Mouse (Mus musculus) E14TG2a.4 (cell line): ENCODE data around the gene Suclg1.

Experiments used
- CTCF ChIP-seq: conservative IDR thresholded peaks from 2 replicates; pipeline ENCODE4 v1.5.1; 2014; ENCODE audit warnings: low read length
- POU5F1 ChIP-seq: IDR thresholded peaks from 2 replicates; pipeline ENCODE4 v1.6.1; 2014; ENCODE audit warnings: low read length, borderline replicate concordance

DNA sequence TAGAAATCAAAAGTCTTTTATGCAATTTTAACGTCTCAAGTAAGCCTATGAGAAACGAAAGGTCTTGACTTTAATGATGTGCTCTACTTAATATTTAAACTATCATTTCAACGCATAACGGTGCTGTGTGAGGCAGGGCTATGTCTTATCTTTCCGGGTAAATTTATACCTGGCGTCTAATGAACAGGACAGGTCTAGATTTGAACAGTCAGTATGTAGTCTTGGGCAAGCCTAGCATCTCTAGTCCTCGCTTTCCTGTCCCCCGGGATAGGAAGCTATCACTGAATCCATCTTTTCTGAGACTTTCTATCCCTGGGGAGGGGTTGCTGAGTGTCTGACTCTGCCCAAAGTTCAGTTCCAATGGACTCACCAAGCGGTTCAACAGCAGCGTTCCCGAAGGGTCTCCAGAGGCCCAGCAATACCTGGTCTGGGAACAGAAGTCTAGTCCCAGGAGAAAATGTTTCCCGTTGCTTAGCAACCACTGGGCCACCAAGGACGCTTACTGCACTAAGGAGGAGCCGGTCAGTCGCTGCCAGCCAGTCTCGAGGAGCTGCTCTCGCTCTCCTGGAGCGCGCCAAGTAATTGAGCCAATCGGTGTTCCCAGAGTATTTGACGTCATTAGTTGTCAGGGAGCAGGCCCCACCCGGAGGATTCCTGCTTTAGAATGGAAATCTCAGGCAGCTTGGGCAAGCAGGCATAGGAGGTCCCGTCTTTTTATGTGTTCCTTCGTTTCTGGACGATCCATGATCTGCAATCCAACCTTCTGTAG lies 26.8 kb upstream of the Suclg1 start, which contains the start of gene Dnah6:
- TF ChIP-seq CTCF (no peak), POU5F1 (no peak)
